Mouse (Mus musculus): ENCODE data around the gene Ddx51.

Ddx51 gene

GRCm38 (mm10) chr5:110652719-110653648 lies at the start of gene Ddx51, which contains the start of gene Noc4l:
Gene Ddx51 (plus strand): TSS chr5:110653451.
Gene Noc4l (minus strand): TSS chr5:110653417.
- DNase-seq = peak; percentile 99

GRCm38 (mm10) chr5:110604311-110604710 lies 48.9 kb upstream of the Ddx51 start:
- DNase-seq = no peak

- no peak for DNase-seq
Measured at GRCm38 (mm10) chr5:110605531-110606221, 47.6 kb upstream of the Ddx51 start.

GRCm38 (mm10) chr5:110607767-110608166 lies 45.5 kb upstream of the Ddx51 start:
- DNase-seq = no peak

- no peak for DNase-seq
Measured at GRCm38 (mm10) chr5:110608336-110608735, 44.9 kb upstream of the Ddx51 start.

GRCm38 (mm10) chr5:110608941-110609340 lies 44.3 kb upstream of the Ddx51 start:
- no peak for DNase-seq

GRCm38 (mm10) chr5:110609425-110609824 lies 43.8 kb upstream of the Ddx51 start:
- DNase-seq = no peak

- DNase-seq = no peak
Measured at GRCm38 (mm10) chr5:110609868-110610267, 43.4 kb upstream of the Ddx51 start.

GRCm38 (mm10) chr5:110610484-110610883 lies 42.8 kb upstream of the Ddx51 start:
- DNase-seq = no peak

GRCm38 (mm10) chr5:110611435-110612158 lies 41.7 kb upstream of the Ddx51 start:
- DNase-seq = no peak

- no peak for DNase-seq
Measured at GRCm38 (mm10) chr5:110619226-110619625, 34.0 kb upstream of the Ddx51 start.

- DNase-seq = no peak
Measured at GRCm38 (mm10) chr5:110624319-110624718, 28.9 kb upstream of the Ddx51 start.

GRCm38 (mm10) chr5:110627351-110627750 lies 25.9 kb upstream of the Ddx51 start:
- DNase-seq = no peak

GRCm38 (mm10) chr5:110628156-110628555 lies 25.1 kb upstream of the Ddx51 start:
- DNase-seq = no peak

GRCm38 (mm10) chr5:110629525-110630120 lies 23.6 kb upstream of the Ddx51 start:
- no peak for DNase-seq

GRCm38 (mm10) chr5:110635951-110636707 lies 17.1 kb upstream of the Ddx51 start:
- no peak for DNase-seq

- no peak for DNase-seq
Measured at GRCm38 (mm10) chr5:110638306-110639074, 14.8 kb upstream of the Ddx51 start.

- peak; percentile 78 for DNase-seq
Measured at GRCm38 (mm10) chr5:110639459-110639858, 13.8 kb upstream of the Ddx51 start.

- DNase-seq = no peak
Measured at GRCm38 (mm10) chr5:110646377-110646776, 6.9 kb upstream of the Ddx51 start.

- no peak for DNase-seq
Measured at GRCm38 (mm10) chr5:110653686-110654085, 435 bp downstream of the Ddx51 start.

- no peak for DNase-seq
Measured at GRCm38 (mm10) chr5:110659682-110660081, 6.4 kb downstream of the Ddx51 start.

Measured in thymus, postnatal 4 days (tissue).